Mouse (Mus musculus): ENCODE results near the gene Cfap46. TPM values are rescaled to one million over a fixed set of nuclear protein-coding genes. Genes with fewer than 3 reads are reported as not detected.

The Cfap46 gene
- polyA plus RNA-seq, 1 experiment from 2014 or later: 3.4 TPM

DNA sequence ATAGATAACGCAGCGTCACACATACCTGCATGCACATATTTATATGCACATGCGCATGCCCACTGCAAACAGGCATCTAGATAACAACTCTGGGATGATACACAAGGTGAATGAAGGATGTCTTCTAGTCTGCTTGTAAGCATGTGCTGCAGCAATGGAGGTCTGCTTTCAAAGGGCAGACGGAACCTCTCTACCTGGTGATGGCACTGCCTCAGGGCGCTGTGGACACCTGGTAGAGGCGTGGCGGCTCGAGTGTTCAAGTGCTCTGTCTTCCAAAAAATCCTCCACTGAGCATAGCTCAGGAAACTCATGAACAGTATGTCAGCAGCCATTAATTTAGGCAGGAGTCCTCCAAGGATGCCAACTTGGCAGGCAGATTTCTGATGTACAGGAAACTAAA lies 22.2 kb upstream of the Cfap46 start:
- Histone ChIP-seq H3K9me3 (ENCODE audit: control insufficient read depth, low read length) (no peaks in the 10 kb centered on the region), H3K4me3 (ENCODE audit: low read length) (no peak overlapping the region), H3K9ac (ENCODE audit: low read depth, low read length) (no peak overlapping the region), H3K36me3 (ENCODE audit: control insufficient read depth, insufficient read depth, low read length) (no peaks in the 10 kb centered on the region), H3K27ac (ENCODE audit: low read depth, low read length) (no peak overlapping the region), H3K4me1 (ENCODE audit: control insufficient read depth, insufficient read depth, low read depth, low read length) (no peaks in the 10 kb centered on the region; the same call in 1 of the 2 replicates), H3K4me2 (ENCODE audit: low read length) (no peak overlapping the region), H3K27me3 (replicated peaks; ENCODE audit: control insufficient read depth, insufficient read depth, low read length) (no peaks in the 10 kb centered on the region; the same call in none of the 2 replicates)
- 84% methylated on average over 8 of the region's 8 CpGs for WGBS
- no peak for ATAC-seq

DNA sequence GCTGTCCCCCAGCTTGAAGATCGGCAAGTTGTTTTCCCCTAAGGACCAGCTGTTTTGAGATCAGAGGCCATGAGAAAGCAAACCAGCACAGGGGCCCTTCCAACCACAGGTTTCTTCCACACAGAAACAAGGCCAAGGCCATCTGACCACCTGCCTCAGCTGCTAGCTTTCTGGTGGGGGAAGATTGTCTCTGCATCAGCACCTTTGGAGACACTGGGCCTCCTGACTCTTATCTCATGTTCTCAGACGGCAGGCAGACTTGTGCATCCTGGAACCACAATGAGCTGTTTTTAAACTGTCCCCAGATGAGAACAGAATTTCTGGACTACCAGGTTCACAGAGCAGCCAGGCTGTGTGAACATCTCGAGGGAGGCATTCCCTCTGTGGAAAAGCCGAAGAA lies 21.5 kb upstream of the Cfap46 start:
- 63% methylated on average over 4 of the region's 4 CpGs for WGBS
- Histone ChIP-seq H3K36me3 (ENCODE audit: control insufficient read depth, insufficient read depth, low read length) (no peaks in the 10 kb centered on the region), H3K9me3 (ENCODE audit: control insufficient read depth, low read length) (no peaks in the 10 kb centered on the region), H3K27me3 (replicated peaks; ENCODE audit: control insufficient read depth, insufficient read depth, low read length) (no peaks in the 10 kb centered on the region; the same call in none of the 2 replicates), H3K4me3 (ENCODE audit: low read length) (no peak overlapping the region), H3K4me1 (ENCODE audit: control insufficient read depth, insufficient read depth, low read depth, low read length) (no peaks in the 10 kb centered on the region; the same call in 1 of the 2 replicates), H3K9ac (ENCODE audit: low read depth, low read length) (no peak overlapping the region), H3K27ac (ENCODE audit: low read depth, low read length) (no peak overlapping the region), H3K4me2 (ENCODE audit: low read length) (no peak overlapping the region)
- no peak for ATAC-seq

DNA sequence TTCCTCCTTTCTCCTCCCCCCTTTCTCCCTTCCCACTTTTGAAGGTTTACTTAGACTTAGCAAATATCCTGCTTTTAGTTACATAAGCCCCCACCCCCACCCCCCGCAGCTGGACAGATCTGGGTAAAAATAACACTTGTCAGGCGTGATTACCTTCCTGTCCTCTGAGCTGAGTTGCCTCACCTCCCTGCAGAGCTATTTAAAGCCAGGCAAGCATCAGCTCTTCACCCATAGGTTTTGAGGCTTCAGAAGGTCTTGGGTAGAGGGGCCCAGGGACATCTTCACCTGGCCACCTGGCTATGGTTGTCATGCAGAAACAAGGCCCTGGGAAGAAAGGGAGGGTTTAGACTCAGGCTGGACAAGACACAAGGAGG lies 20.2 kb upstream of the Cfap46 start:
- no peaks in the 10 kb centered on the region for H3K36me3 ChIP-seq (ENCODE audit: control insufficient read depth, insufficient read depth, low read length)
- H3K4me1 ChIP-seq (ENCODE audit: control insufficient read depth, insufficient read depth, low read depth, low read length): no peaks in the 10 kb centered on the region; the same call in 1 of the 2 replicates
- H3K27ac ChIP-seq (ENCODE audit: low read depth, low read length): no peak overlapping the region
- peak; percentile 22; the same call in 1 of the 2 replicates for ATAC-seq
- no peak overlapping the region for H3K4me3 ChIP-seq (ENCODE audit: low read length)
- H3K27me3 ChIP-seq (replicated peaks; ENCODE audit: control insufficient read depth, insufficient read depth, low read length): no peaks in the 10 kb centered on the region; the same call in none of the 2 replicates
- H3K9me3 ChIP-seq (ENCODE audit: control insufficient read depth, low read length): no peaks in the 10 kb centered on the region
- 20% methylated on average over 2 of the region's 2 CpGs for WGBS
- no peak overlapping the region for H3K4me2 ChIP-seq (ENCODE audit: low read length)
- H3K9ac ChIP-seq (ENCODE audit: low read depth, low read length): no peak overlapping the region; the same call in 1 of the 2 replicates

DNA sequence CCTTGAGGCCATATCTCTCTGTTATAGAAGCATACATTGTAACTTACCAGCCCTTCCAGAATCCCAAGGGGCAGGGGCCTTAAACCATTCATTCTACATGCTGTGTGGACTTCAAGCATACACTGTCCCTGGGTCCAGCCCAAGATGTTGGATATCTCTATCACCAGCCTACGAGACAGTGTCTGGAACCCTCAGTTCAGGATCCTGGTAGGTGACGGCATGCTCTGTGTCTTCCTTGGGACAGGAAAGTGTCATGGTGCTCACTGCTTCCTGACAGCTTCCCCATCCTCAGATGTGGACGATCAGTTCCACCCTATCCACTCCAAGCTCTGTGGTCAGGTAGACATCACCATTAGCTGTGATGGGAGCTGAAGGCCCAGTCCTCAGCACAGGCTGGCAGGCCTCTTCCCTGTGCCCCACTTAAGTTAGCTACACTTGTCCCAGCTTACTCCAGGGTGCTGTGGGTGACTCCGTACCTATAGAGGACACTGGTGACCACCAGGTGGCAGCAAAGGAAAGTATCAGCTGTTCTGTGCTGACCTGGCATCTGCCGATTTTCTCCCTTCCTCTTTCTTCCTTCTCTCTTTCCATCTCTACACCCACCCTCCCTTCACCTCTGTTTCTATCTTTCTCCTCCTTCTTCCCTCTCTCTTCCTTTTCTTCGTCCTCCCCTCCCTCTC lies 19.7 kb upstream of the Cfap46 start:
- no peaks in the 10 kb centered on the region; the same call in 1 of the 2 replicates for H3K4me1 ChIP-seq (ENCODE audit: control insufficient read depth, insufficient read depth, low read depth, low read length)
- H3K27me3 ChIP-seq (replicated peaks; ENCODE audit: control insufficient read depth, insufficient read depth, low read length): no peaks in the 10 kb centered on the region; the same call in none of the 2 replicates
- no peak overlapping the region for H3K4me2 ChIP-seq (ENCODE audit: low read length)
- no peak overlapping the region for H3K4me3 ChIP-seq (ENCODE audit: low read length)
- 41% methylated on average over 6 of the region's 6 CpGs for WGBS
- no peak overlapping the region for H3K27ac ChIP-seq (ENCODE audit: low read depth, low read length)
- H3K36me3 ChIP-seq (ENCODE audit: control insufficient read depth, insufficient read depth, low read length): no peaks in the 10 kb centered on the region
- peak; percentile 85 for ATAC-seq
- H3K9me3 ChIP-seq (ENCODE audit: control insufficient read depth, low read length): no peaks in the 10 kb centered on the region
- H3K9ac ChIP-seq (ENCODE audit: low read depth, low read length): no peak overlapping the region

DNA sequence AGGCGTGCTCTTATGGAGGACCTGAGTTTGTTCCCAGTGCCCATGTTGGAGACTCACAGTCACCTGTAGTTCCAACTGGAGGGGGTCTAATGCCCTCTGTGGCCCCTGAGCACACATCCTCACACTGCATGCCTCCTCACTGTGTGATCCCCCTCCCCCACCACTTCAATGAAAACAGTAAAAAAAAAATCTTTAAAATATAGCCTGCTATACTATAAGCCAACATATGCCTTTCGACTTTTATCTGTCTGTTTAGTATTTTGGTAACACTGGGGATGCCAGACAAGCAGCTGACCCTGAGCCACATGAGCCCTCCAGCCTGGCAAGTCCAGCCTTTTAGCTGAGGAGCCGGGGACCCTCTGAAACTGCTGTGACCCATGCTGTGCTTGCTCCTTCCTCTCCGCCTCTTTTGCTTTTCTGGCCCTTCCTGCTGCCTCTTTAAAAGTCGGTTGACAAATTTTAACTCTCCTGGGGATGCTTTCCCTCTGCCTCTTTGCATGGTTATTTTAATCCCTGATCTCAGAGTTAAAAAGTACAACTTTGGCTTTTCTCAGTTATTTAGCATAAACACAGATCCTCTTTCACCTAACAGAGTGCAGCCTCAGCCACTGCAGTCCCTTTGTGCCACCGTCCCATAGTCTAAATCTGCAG lies 18.2 kb upstream of the Cfap46 start:
- H3K9ac ChIP-seq (ENCODE audit: low read depth, low read length): no peak overlapping the region
- no peak overlapping the region for H3K4me2 ChIP-seq (ENCODE audit: low read length)
- H3K36me3 ChIP-seq (ENCODE audit: control insufficient read depth, insufficient read depth, low read length): no peaks in the 10 kb centered on the region
- ATAC-seq: no peak
- H3K9me3 ChIP-seq (ENCODE audit: control insufficient read depth, low read length): peaks cover 3% of the 10 kb centered on the region; the same call in 1 of the 2 replicates
- 36% methylated on average over 6 of the region's 6 CpGs for WGBS
- H3K4me1 ChIP-seq (ENCODE audit: control insufficient read depth, insufficient read depth, low read depth, low read length): no peaks in the 10 kb centered on the region; the same call in 1 of the 2 replicates
- no peak overlapping the region for H3K27ac ChIP-seq (ENCODE audit: low read depth, low read length)
- H3K27me3 ChIP-seq (replicated peaks; ENCODE audit: control insufficient read depth, insufficient read depth, low read length): no peaks in the 10 kb centered on the region; the same call in none of the 2 replicates
- H3K4me3 ChIP-seq (ENCODE audit: low read length): no peak overlapping the region

DNA sequence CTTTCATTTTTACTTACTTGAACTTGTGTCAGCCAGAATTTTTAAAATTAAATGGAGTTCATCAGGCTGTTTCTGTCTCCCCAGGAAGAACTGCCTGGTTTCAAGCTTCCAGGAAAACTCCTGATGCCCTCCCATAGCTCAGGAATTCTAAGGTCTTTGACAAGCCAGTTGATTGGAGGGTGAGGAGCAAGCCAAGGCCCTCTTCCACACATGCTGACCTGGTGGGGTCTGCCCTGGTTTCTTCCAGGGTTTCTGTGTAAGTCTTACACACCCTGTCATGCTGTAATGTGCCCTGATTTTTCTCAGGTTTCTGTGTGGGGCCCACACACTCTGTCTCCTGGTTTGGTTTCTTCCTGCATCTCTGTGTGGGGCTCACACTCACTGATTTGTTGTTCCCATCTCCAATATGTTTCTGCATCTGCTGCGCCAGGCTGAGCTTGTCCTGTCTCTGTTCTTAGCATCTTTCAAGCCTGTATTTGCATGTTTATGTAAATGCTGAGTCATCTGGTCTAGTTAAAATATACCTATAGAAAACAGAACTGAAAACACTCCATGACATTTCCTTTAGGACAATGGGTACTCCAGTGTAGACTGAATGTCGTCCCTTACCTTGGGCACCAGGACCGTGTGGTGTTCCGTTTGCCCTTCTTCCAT lies 9.2 kb upstream of the Cfap46 start:
- Histone ChIP-seq H3K27me3 (replicated peaks; ENCODE audit: control insufficient read depth, insufficient read depth, low read length) (no peaks in the 10 kb centered on the region), H3K4me2 (ENCODE audit: low read length) (no peak overlapping the region), H3K4me3 (ENCODE audit: low read length) (no peak overlapping the region), H3K9ac (ENCODE audit: low read depth, low read length) (no peak overlapping the region), H3K36me3 (ENCODE audit: control insufficient read depth, insufficient read depth, low read length) (no peaks in the 10 kb centered on the region), H3K27ac (ENCODE audit: low read depth, low read length) (no peak overlapping the region), H3K4me1 (ENCODE audit: control insufficient read depth, insufficient read depth, low read depth, low read length) (no peaks in the 10 kb centered on the region), H3K9me3 (ENCODE audit: control insufficient read depth, low read length) (peaks cover 3% of the 10 kb centered on the region; the same call in 1 of the 2 replicates)
- no peak for ATAC-seq
- 96% methylated on average over 4 of the region's 4 CpGs for WGBS

DNA sequence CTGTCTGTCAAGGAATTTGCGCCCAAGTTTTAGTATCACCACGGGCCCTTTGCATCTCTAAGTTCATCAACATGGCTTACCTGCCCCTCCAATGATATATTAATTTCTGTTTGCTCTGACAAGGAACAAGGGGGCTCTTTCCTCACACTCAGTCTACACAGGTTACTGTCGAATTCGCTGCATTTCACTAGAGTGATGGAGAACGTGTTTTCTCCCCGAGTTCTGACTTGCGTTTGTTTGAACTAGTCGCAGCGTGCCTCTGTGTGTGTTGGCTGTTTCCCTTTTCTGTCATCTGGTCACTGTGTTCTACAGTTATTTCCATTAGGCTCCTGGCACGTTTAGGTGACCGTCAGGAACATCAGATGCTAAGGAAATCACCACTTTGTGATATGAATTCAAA lies 8.6 kb upstream of the Cfap46 start:
- no peak overlapping the region for H3K4me2 ChIP-seq (ENCODE audit: low read length)
- no peaks in the 10 kb centered on the region for H3K27me3 ChIP-seq (replicated peaks; ENCODE audit: control insufficient read depth, insufficient read depth, low read length)
- WGBS: 90% methylated on average over 11 of the region's 11 CpGs
- H3K27ac ChIP-seq (ENCODE audit: low read depth, low read length): no peak overlapping the region
- no peak for ATAC-seq
- no peaks in the 10 kb centered on the region for H3K9me3 ChIP-seq (ENCODE audit: control insufficient read depth, low read length)
- no peaks in the 10 kb centered on the region for H3K36me3 ChIP-seq (ENCODE audit: control insufficient read depth, insufficient read depth, low read length)
- H3K4me3 ChIP-seq (ENCODE audit: low read length): no peak overlapping the region
- no peaks in the 10 kb centered on the region for H3K4me1 ChIP-seq (ENCODE audit: control insufficient read depth, insufficient read depth, low read depth, low read length)
- H3K9ac ChIP-seq (ENCODE audit: low read depth, low read length): no peak overlapping the region

DNA sequence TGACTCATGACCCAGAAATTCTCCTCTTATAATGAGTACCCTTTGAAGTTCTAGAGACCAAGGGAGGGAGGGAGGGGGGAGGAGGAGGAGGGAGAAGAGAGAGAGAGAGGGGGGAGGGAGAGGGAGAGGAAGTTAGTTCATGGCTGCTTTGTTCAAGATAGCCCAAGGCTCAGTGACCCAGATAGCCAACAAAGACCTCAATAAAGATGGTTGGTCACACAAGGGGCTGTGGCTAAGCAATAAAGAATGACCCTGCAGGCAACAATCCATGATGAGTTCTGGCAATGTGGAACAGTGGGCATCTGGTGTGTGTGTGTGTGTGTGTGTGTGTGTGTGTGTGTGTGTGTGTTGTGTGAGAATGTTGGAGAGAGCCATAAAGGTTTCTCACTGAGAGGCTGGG lies 1.7 kb upstream of the Cfap46 start:
- Histone ChIP-seq H3K4me1 (ENCODE audit: control insufficient read depth, insufficient read depth, low read depth, low read length) (peaks cover 8% of the 10 kb centered on the region), H3K27ac (ENCODE audit: low read depth, low read length) (no peak overlapping the region), H3K36me3 (ENCODE audit: control insufficient read depth, insufficient read depth, low read length) (no peaks in the 10 kb centered on the region), H3K4me3 (ENCODE audit: low read length) (no peak overlapping the region), H3K4me2 (ENCODE audit: low read length) (no peak overlapping the region), H3K27me3 (replicated peaks; ENCODE audit: control insufficient read depth, insufficient read depth, low read length) (no peaks in the 10 kb centered on the region), H3K9me3 (ENCODE audit: control insufficient read depth, low read length) (no peaks in the 10 kb centered on the region), H3K9ac (ENCODE audit: low read depth, low read length) (no peak overlapping the region)
- no peak for ATAC-seq

DNA sequence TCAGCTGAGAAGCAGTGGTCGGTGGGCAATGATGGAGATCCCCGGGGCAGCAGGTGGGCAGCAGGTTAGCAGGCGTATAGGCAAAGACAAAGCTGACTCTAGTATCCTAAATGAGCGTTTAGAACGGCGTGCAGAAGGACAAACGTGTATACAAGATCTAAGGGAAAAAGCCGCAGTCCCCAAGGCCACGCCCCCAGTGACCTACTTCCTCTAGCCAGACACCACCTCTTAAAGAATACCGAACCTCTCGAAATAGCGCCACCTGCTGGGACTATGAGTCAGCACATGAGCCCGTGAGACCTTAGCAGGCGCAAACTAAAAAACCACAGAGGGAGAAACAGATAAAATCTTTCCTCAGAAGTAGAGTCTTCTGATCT lies 924 bp upstream of the Cfap46 start:
- Histone ChIP-seq H3K27ac (ENCODE audit: low read depth, low read length) (peak overlapping the region; percentile 75), H3K27me3 (replicated peaks; ENCODE audit: control insufficient read depth, insufficient read depth, low read length) (no peaks in the 10 kb centered on the region), H3K36me3 (ENCODE audit: control insufficient read depth, insufficient read depth, low read length) (no peaks in the 10 kb centered on the region), H3K4me1 (ENCODE audit: control insufficient read depth, insufficient read depth, low read depth, low read length) (peaks cover 8% of the 10 kb centered on the region), H3K9ac (ENCODE audit: low read depth, low read length) (peak overlapping the region; percentile 71), H3K4me2 (ENCODE audit: low read length) (peak overlapping the region; percentile 99), H3K9me3 (ENCODE audit: control insufficient read depth, low read length) (no peaks in the 10 kb centered on the region), H3K4me3 (ENCODE audit: low read length) (peak overlapping the region; percentile 62)
- WGBS: 0% methylated on average over 14 of the region's 14 CpGs
- peak; percentile 93 for ATAC-seq
